Mouse (Mus musculus): Measurements from ENCODE around the gene Noxred1.
"Not testable (repeated sequence)": the region's sequence is repeated elsewhere in the genome, so short reads cannot be mapped to it uniquely, and the experiment has no call there.

The Noxred1 gene

GRCm38 (mm10) chr12:87229633-87230032 is 8.9 kb downstream of the Noxred1 start:
- no peak for DNase-seq (ENCODE audit: low spot score)

GRCm38 (mm10) chr12:87226801-87227200 is 11.7 kb downstream of the Noxred1 start:
- no peak for DNase-seq (ENCODE audit: low spot score)

GRCm38 (mm10) chr12:87224950-87225349 is 13.6 kb downstream of the Noxred1 start:
- no peak for DNase-seq (ENCODE audit: low spot score)

- DNase-seq (ENCODE audit: low spot score) = peak; percentile 42
Observed at GRCm38 (mm10) chr12:87219362-87219761, 19.2 kb downstream of the Noxred1 start.

GRCm38 (mm10) chr12:87217596-87217995 is 20.9 kb downstream of the Noxred1 start:
- no peak for DNase-seq (ENCODE audit: low spot score)

GRCm38 (mm10) chr12:87216053-87216452 is 22.5 kb downstream of the Noxred1 start:
- no peak for DNase-seq (ENCODE audit: low spot score)

- DNase-seq (ENCODE audit: low spot score) = no peak
Observed at GRCm38 (mm10) chr12:87212844-87213606, 25.5 kb downstream of the Noxred1 start.

- DNase-seq (ENCODE audit: low spot score) = not testable (repeated sequence)
Observed at GRCm38 (mm10) chr12:87205789-87206188, 32.7 kb downstream of the Noxred1 start.

- DNase-seq (ENCODE audit: low spot score) = no peak
Observed at GRCm38 (mm10) chr12:87201694-87202093, 36.8 kb downstream of the Noxred1 start.

- peak; percentile 85 for DNase-seq (ENCODE audit: low spot score)
Observed at GRCm38 (mm10) chr12:87199973-87200586, 38.5 kb downstream of the Noxred1 start, which contains the start of gene Tmed8. TSS of gene Tmed8 (minus strand) at chr12:87200454.

GRCm38 (mm10) chr12:87199206-87199972 is 39.1 kb downstream of the Noxred1 start, which contains the start of gene Samd15:
TSS of gene Samd15 (plus strand) at chr12:87199723.
- peak; percentile 30 for DNase-seq (ENCODE audit: low spot score)

- DNase-seq (ENCODE audit: low spot score) = peak; percentile 7
Observed at GRCm38 (mm10) chr12:87198792-87199191, 39.7 kb downstream of the Noxred1 start.

- DNase-seq (ENCODE audit: low spot score) = no peak
Observed at GRCm38 (mm10) chr12:87196310-87196709, 42.2 kb downstream of the Noxred1 start.

- DNase-seq (ENCODE audit: low spot score) = no peak
Observed at GRCm38 (mm10) chr12:87195069-87195468, 43.5 kb downstream of the Noxred1 start.

GRCm38 (mm10) chr12:87193008-87193407 is 45.5 kb downstream of the Noxred1 start:
- DNase-seq (ENCODE audit: low spot score) = no peak

GRCm38 (mm10) chr12:87177631-87178030 is 60.9 kb downstream of the Noxred1 start:
- DNase-seq (ENCODE audit: low spot score) = no peak

GRCm38 (mm10) chr12:87175194-87175946 is 63.2 kb downstream of the Noxred1 start:
- no peak for DNase-seq (ENCODE audit: low spot score)

Measured in MN1 (cell line).